Mouse (Mus musculus): Measurements from ENCODE around the gene Cd300lb.

Cd300lb gene

GRCm38 (mm10) chr11:114883251-114883789 is 50.9 kb downstream of the Cd300lb start:
- WGBS = 93% methylated on average over 4 of the region's 4 CpGs

DNA sequence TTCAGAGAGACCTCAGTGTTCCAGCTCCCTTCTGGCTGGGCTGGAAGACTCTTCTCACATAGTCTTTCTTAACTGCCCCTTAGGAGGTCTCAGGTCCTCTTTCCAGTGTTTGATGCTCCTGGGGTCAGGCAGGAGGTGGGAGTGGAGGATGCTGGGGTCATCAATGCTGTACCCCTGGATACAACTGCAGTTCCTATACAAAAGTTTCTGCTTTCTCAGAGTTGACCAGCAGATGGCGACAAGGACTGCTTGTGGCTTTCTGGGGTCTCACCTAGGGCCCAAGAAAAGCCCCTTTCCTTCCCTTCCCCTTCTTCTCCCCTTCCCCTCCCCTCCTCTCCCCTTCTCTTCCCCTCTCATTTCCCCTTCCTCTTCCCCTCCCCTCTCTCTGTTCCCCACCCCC is 53.6 kb downstream of the Cd300lb start:
- 4% methylated on average over 1 of the region's 1 CpGs for WGBS

GRCm38 (mm10) chr11:114879666-114880065 is 54.5 kb downstream of the Cd300lb start:
- WGBS = 77% methylated on average over 2 of the region's 2 CpGs

- WGBS = 41% methylated on average over 3 of the region's 3 CpGs
These were observed 57.0 kb downstream of the Cd300lb start for GRCm38 (mm10) chr11:114877145-114877544.

DNA sequence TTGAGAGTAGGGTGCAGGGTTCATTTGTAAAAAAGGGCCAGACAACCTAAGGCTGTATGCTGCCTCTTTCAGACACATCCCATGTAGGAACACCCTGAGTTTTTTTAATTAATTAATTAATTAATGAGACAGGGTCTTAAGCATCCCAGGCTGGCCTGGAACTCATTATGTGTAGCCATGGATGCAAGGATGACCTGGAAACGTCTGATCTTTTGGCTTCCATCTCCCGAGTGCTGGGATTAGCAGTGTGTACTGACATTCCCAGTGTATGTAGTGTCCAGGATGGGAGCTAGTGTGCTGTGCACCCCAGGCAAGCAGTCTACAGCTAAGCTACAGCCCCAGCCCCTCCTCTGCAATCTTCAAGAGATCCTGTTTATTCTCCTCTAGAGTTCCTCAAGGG is 57.6 kb downstream of the Cd300lb start:
- 68% methylated on average over 2 of the region's 2 CpGs for WGBS

DNA sequence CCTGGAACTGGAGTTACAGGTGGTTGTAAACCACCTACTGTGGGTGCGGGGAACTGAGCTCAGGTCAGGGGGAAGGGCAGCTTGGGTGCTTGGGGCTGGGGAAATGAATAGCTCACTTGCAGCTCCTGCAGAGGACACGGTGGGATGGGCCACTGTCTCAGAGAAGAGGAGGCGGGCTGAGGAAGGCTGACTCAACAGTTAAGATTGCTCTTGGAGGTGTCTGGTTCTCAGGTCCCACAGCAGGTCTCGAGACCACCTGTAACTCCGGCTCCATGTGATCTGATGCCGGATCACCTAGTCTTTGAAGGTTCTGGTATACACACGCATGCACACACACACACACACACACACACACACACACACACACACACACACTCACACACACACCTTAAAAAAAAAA is 58.0 kb downstream of the Cd300lb start:
- 61% methylated on average over 7 of the region's 7 CpGs for WGBS

GRCm38 (mm10) chr11:114875301-114875801 is 58.8 kb downstream of the Cd300lb start:
- WGBS = 45% methylated on average over 9 of the region's 9 CpGs

DNA sequence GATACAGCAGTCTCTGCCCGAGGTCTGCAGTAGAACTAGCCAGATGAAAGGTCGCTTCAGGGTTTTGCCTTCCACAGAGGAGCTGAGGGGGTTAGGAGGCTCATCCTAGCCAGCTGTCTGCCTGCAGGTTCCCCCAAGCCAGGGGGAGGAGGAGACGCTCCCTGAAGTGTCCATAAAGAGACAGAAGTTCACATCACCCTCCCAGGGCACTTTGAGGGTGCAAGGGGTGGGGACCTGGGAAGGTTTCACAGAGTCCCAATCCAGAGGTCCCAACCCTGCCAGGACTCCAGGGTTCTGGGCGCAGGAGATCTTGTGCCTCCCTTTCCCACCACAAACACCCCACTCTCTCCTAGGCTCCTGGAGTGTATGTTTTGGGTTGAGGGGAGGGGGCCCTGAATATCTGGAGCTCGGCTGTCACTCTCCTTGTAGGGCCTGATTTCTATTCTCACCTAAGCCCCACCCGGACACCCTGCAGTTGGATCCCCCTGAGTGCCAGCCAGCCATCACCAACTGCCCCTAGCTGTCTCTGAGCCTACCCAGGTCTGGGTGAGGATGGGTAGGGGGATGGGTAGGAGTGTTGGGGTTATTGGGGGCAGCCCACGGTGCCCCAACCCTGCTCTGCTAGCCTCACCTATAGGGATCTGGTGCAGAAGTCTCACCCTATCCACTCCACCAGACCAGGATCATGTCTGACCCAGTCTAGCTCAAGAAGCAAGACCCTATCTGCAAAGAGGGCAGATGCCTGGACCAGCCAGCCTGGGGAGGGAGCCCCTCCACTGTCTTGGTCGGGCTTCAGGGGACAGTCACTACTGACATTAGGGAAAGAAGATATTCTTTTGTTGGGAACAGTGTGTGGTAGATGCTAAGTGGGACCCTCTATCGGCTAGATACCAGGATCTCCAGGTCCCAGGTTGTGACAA is 59.7 kb downstream of the Cd300lb start:
- 84% methylated on average over 9 of the region's 9 CpGs for WGBS

DNA sequence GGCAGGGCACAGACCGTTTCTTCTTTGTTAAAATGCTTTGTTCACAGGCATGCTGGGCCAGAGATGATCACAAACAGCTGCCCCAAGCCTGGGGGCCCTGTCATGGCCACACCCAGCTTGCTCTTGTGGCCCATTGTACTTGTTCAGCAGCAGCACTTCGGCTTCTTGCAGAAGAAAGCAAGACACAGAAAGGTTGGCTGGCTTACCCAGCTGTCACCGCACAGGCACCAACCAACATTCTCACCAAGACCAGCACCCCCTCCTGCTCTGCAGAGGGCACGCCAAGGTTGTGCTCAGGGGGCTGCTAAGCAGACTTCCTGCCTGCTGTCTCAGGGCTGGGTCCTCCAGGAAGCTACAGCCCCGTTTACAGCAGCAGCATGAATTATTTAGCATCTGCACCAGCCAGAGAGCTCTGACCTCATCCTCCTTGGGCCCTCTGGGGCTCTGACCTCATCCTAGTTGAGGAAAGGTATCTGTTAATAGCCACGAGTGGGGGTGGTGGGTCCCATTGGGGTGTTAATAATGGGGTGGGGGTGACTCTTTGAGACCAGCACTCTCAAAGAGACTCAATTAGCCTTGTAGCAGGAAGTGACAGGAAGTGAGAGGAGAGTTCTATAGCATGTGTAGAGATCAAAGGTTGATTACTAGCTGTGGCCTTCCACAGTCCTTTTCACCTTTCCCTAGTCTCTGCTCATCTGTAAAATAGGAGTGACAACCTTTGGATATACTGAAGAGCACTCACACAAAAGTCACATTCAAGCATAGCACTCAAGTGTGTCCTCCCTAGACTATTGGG is 61.0 kb downstream of the Cd300lb start:
- WGBS = 62% methylated on average over 6 of the region's 6 CpGs

Data from cerebral cortex, adult 2 months (tissue).